Mouse (Mus musculus) forelimb bud, embryonic 11.5 days (tissue): ENCODE results near the gene Gm10406.
"Not testable (repeated sequence)": the region's sequence is repeated elsewhere in the genome, so short reads cannot be mapped to it uniquely, and the experiment has no call there.

Experiments
- DNase-seq: peaks from one replicate; pipeline ENCODE4 v3.0.0-alpha.2; 2012; ENCODE audit warnings: low read depth, low spot score

The Gm10406 gene

DNA sequence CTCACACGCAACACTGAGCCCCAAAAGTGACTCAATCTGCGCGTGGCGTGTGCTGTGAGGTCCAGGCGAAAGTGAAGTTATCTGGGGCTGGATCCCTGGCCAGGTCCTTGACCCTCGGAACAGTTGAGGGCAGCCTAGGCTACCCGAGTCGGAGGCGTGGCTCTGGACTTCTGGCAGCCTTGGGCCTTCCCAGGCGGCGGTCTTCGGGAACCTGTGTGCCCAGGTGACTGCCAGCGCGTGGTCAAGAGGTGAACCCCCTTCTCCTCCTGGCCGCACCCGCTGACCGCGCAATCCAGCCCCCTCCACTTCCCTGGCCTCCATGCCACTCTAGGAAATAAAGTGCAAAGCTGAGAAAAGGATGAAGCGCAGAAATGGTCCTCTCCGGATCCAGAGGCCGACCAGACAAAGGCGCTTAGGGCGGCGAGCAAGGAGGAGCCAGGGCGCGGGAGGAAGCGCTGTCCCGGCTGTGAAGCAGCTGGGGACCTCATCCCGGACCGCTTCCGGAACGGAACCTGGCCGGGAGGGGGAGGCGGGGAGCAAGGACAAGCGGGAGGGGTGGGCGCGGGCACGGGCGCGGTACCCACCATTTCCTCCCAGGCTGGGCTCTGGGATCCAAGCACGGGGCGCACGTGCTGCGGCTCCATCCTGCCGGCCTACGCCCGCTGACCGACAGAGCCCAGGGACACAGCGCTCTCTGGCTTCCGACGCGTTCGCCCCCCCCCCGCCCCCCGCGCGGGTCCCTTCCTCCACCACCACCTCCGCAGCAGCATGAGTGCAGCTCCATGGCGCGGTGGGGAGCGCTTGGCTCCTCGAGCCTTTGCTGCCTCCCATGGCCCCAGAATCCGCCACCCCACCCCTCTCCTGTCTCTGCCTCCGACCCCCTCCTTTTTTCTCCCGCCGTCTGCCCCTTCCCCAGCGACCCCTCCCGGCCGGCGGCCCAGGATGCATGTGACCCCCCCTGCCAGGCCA is at the start of gene Gm10406:
Gene Gm10406 (minus strand): TSS at position 669 of the 969 bp plus-strand sequence.
- DNase-seq: not testable (repeated sequence)

DNA sequence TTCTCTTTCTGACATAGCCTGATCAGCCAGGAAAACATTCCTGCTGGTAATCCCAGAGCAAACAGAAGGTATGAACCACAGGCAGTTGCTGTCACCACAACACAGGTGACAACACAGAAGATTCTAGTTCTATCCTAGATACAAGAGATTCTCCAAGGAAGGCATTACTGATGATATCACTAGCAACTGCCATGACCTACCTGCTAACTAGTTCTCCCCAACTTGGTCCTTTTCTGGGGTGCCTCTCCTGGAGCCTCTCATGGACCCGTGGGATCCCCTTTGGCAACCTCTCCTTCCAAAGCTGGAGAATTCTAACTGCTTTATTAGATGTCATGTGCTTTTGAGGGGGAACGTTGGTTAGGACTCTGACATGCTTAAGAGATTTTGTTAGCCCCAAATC is 17.6 kb upstream of the Gm10406 start, which contains the start of gene Gm3685:
Gene Gm3685 (minus strand): TSS at position 101 of the 400 bp plus-strand sequence.
- not testable (repeated sequence) for DNase-seq

DNA sequence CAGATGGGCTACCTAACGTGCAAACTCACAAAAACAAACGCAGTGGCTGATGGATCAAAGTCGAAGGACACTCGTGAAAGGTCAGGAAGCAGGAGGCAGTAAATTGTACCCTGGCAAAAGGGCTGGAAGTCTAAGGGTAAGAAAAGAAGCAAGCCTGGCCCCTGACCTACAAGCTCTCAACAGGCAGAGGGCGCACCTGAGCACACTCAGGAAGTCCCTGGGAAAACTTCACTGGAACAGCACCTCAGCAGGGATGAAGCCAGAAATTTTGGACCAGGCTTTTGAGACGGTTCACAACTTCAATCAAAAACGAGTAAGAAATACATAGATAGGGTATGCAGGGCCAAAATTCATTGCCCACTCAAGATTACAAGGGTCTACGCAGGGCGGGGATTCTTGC is 975 bp downstream of the Gm10406 start:
- DNase-seq: not testable (repeated sequence)

DNA sequence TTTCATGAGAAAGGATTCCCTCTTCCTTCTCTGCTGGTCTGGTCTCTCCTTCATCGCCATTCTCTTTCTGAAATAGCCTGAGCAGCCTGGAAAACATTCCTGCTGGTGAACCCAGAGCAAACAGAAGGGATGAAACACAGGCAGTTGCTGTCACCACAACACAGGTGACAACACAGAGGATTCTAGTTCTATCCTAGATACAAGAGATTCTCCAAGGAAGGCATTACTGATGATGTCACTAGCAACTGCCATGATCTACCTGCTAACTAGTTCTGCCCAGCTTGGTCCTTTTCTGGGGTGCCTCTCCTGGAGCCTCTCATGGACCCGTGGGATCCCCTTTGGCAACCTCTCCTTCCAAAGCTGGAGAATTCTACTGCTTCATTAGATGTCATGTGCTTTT is 53.5 kb downstream of the Gm10406 start, which contains the start of gene Gm6356:
Gene Gm6356 (minus strand): TSS at position 101 of the 400 bp plus-strand sequence.
- DNase-seq: not testable (repeated sequence)
